10 mouse cellular contexts compared by ENCODE assay signal in the genomic region with DNA sequence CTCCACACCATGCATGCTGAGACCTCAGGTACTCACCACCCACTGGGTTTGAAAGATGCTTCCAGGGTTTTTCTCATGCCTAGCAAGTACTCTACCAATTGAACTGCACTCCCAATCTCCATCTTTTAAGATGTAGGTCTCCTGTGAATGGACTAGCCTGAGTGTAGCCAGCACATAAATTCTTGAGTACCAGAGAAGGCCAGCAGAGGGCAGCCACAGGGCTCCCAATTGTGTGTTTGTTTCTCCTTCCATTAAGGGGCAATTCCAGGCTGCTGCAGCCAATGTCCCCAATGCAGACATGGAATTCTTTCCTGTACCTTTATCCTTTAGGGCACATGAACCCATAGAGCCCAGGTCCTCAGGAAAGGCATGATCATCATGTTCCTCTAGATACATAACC. TPM values are rescaled to one million over a fixed set of nuclear protein-coding genes. Genes with fewer than 3 reads are reported as not detected.
DNase-seq lines count a peak whose midpoint lies in the region; ATAC-seq and TF ChIP-seq lines count a peak whose summit lies in the region.
"Had no signal": no experiment of that assay in that cellular context is flagged by ENCODE, and none has a peak within 500 bp of the region (broad histone marks: within the 10 kb centered on the region; RNA-seq: fewer than 3 reads in every experiment).

No protein-coding gene starts in this region.

- no peak overlapping the region for H3K4me3 ChIP-seq in hindbrain, embryonic 11.5 days (ENCODE audit: low read depth, low read length)
- H3K4me3 ChIP-seq in hindbrain, embryonic 12.5 days, result no peak overlapping the region
- no peak overlapping the region for H3K4me3 ChIP-seq in ES-Bruce4 (ENCODE audit: low read depth, low read length)
- H3K4me3 ChIP-seq in kidney, embryonic 16.5 days (ENCODE audit: low read length), result no peak overlapping the region
- no peak overlapping the region for H3K4me3 ChIP-seq in midbrain, postnatal 0 days (ENCODE audit: low read depth, low read length)
- H3K4me3 ChIP-seq: embryonic facial prominence, embryonic 15.5 days; liver, embryonic 15.5 days had no signal

- no peak overlapping the region for H3K9ac ChIP-seq in hindbrain, embryonic 11.5 days (ENCODE audit: low read depth, low read length)
- H3K9ac ChIP-seq in hindbrain, embryonic 12.5 days, result no peak overlapping the region
- no peak overlapping the region for H3K9ac ChIP-seq in ES-Bruce4 (ENCODE audit: low read depth, poor library complexity, severe bottlenecking)
- no peak overlapping the region for H3K9ac ChIP-seq in kidney, embryonic 16.5 days (replicated peaks; ENCODE audit: low read length)
- H3K9ac ChIP-seq in midbrain, postnatal 0 days (replicated peaks; ENCODE audit: low read length, poor library complexity, severe bottlenecking), result no peak overlapping the region
- H3K9ac ChIP-seq: embryonic facial prominence, embryonic 15.5 days; liver, embryonic 15.5 days had no signal

- no peak overlapping the region for H3K4me2 ChIP-seq in hindbrain, embryonic 11.5 days (replicated peaks; ENCODE audit: low read depth, low read length)
- no peak overlapping the region for H3K4me2 ChIP-seq in hindbrain, embryonic 12.5 days (replicated peaks)
- H3K4me2 ChIP-seq in kidney, embryonic 16.5 days (replicated peaks; ENCODE audit: low read depth, low read length), result no peak overlapping the region
- H3K4me2 ChIP-seq in midbrain, postnatal 0 days (ENCODE audit: low read depth, low read length, poor library complexity, severe bottlenecking), result no peak overlapping the region
- H3K4me2 ChIP-seq: embryonic facial prominence, embryonic 15.5 days; liver, embryonic 15.5 days had no signal

- H3K36me3 ChIP-seq in hindbrain, embryonic 11.5 days (ENCODE audit: control insufficient read depth, insufficient read depth, low read length), result no peaks in the 10 kb centered on the region
- H3K36me3 ChIP-seq in hindbrain, embryonic 12.5 days, result no peaks in the 10 kb centered on the region
- H3K36me3 ChIP-seq in ES-Bruce4 (ENCODE audit: control insufficient read depth, insufficient read depth, low read length, poor library complexity, severe bottlenecking), result no peaks in the 10 kb centered on the region
- no peaks in the 10 kb centered on the region for H3K36me3 ChIP-seq in kidney, embryonic 16.5 days (ENCODE audit: insufficient read depth, low read length)
- H3K36me3 ChIP-seq in midbrain, postnatal 0 days (ENCODE audit: insufficient read depth, low read length), result no peaks in the 10 kb centered on the region
- H3K36me3 ChIP-seq: embryonic facial prominence, embryonic 15.5 days; liver, embryonic 15.5 days had no signal

- peak; percentile 43 for ATAC-seq in hindbrain, embryonic 11.5 days (ENCODE audit: low FRiP score)
- ATAC-seq in hindbrain, embryonic 12.5 days (ENCODE audit: low FRiP score), result no peak
- ATAC-seq in kidney, embryonic 16.5 days (ENCODE audit: low FRiP score, low TSS enrichment), result peak; percentile 63; the same call in 1 of the 2 replicates
- ATAC-seq in midbrain, postnatal 0 days (ENCODE audit: low FRiP score), result no peak

- H3K4me1 ChIP-seq in hindbrain, embryonic 11.5 days (replicated peaks; ENCODE audit: control insufficient read depth, insufficient read depth, low read length), result no peaks in the 10 kb centered on the region
- H3K4me1 ChIP-seq in hindbrain, embryonic 12.5 days, result no peaks in the 10 kb centered on the region
- H3K4me1 ChIP-seq in ES-Bruce4 (ENCODE audit: control insufficient read depth, insufficient read depth, low read length), result no peaks in the 10 kb centered on the region
- H3K4me1 ChIP-seq in kidney, embryonic 16.5 days (ENCODE audit: insufficient read depth, low read length), result no peaks in the 10 kb centered on the region
- H3K4me1 ChIP-seq in midbrain, postnatal 0 days (ENCODE audit: insufficient read depth, low read length), result no peaks in the 10 kb centered on the region
- H3K4me1 ChIP-seq: embryonic facial prominence, embryonic 15.5 days; liver, embryonic 15.5 days had no signal

- no peak for TF ChIP-seq POLR2A in ES-Bruce4 (IDR thresholded peaks at IDR 0.05; ENCODE audit: insufficient read depth, low read length)

- no peak overlapping the region for H3K27ac ChIP-seq in hindbrain, embryonic 11.5 days (ENCODE audit: low read depth, low read length)
- H3K27ac ChIP-seq in hindbrain, embryonic 12.5 days, result no peak overlapping the region
- no peak overlapping the region for H3K27ac ChIP-seq in ES-Bruce4 (ENCODE audit: insufficient read depth, low read length)
- no peak overlapping the region for H3K27ac ChIP-seq in kidney, embryonic 16.5 days (ENCODE audit: low read length)
- no peak overlapping the region for H3K27ac ChIP-seq in midbrain, postnatal 0 days (ENCODE audit: low read depth, low read length)
- H3K27ac ChIP-seq: embryonic facial prominence, embryonic 15.5 days; liver, embryonic 15.5 days had no signal

- no peaks in the 10 kb centered on the region for H3K27me3 ChIP-seq in hindbrain, embryonic 11.5 days (ENCODE audit: control insufficient read depth, insufficient read depth, low read length)
- 0 out of 2 replicates have a peak, but pooled peaks cover 7% of the 10 kb centered on the region for H3K27me3 ChIP-seq in hindbrain, embryonic 12.5 days
- no peaks in the 10 kb centered on the region for H3K27me3 ChIP-seq in ES-Bruce4 (ENCODE audit: control insufficient read depth, insufficient read depth, low read length, poor library complexity, severe bottlenecking)
- no peaks in the 10 kb centered on the region for H3K27me3 ChIP-seq in kidney, embryonic 16.5 days (ENCODE audit: insufficient read depth, low read length)
- H3K27me3 ChIP-seq in midbrain, postnatal 0 days (ENCODE audit: insufficient read depth, low read length), result no peaks in the 10 kb centered on the region
- H3K27me3 ChIP-seq: embryonic facial prominence, embryonic 15.5 days; liver, embryonic 15.5 days had no signal

- no peak for TF ChIP-seq EP300 in ES-Bruce4 (IDR thresholded peaks at IDR 0.05; ENCODE audit: insufficient read depth, low read depth, low read length)

- peak; percentile 72 for DNase-seq in hindbrain, embryonic 11.5 days (ENCODE audit: low spot score)
- peak; percentile 68 for DNase-seq in 3T3-L1 (ENCODE audit: low read depth, low spot score)
- peak; percentile 83 for DNase-seq in embryo, embryonic 10.5 days (ENCODE audit: low spot score)
- DNase-seq in midbrain, postnatal 0 days (ENCODE audit: low spot score), result peak; percentile 65
- no peak for DNase-seq in spleen, adult 12 weeks (ENCODE audit: low spot score)

- peak; percentile 55 for TF ChIP-seq CTCF in ES-Bruce4 (IDR thresholded peaks at IDR 0.05; ENCODE audit: low read depth, low read length)
- peak; percentile 80 for TF ChIP-seq CTCF in midbrain, postnatal 0 days (IDR thresholded peaks at IDR 0.05)

- no peaks in the 10 kb centered on the region for H3K9me3 ChIP-seq in hindbrain, embryonic 11.5 days (ENCODE audit: control insufficient read depth, low read length)
- H3K9me3 ChIP-seq in hindbrain, embryonic 12.5 days (replicated peaks), result no peaks in the 10 kb centered on the region
- H3K9me3 ChIP-seq in ES-Bruce4 (replicated peaks; ENCODE audit: control insufficient read depth, insufficient read depth, low read length, poor library complexity, severe bottlenecking), result no peaks in the 10 kb centered on the region
- no peaks in the 10 kb centered on the region for H3K9me3 ChIP-seq in kidney, embryonic 16.5 days (ENCODE audit: low read length)
- no peaks in the 10 kb centered on the region for H3K9me3 ChIP-seq in midbrain, postnatal 0 days (ENCODE audit: low read length)
- H3K9me3 ChIP-seq: embryonic facial prominence, embryonic 15.5 days; liver, embryonic 15.5 days had no signal

RNA-seq across cellular contexts. Expression of a gene that starts 4.1 kb away (rescaled TPM):
- polyA plus RNA-seq in hindbrain, embryonic 11.5 days (2014; fragmentation: Nextera tagmentation; extraction: Ambion mirVana), result not detected in 2 replicates
- polyA plus RNA-seq in hindbrain, embryonic 12.5 days (2016; fragmentation: Nextera tagmentation; extraction: Ambion mirVana), result not detected in 2 replicates
- not detected in 2 replicates for polyA plus RNA-seq in ES-Bruce4 (2011; ENCODE audit: insufficient read depth, insufficient read length, low read depth, missing spikeins)
- polyA plus RNA-seq in kidney, embryonic 16.5 days (2015; fragmentation: Nextera tagmentation; extraction: Ambion mirVana), result 0.12 TPM in 1 of 2 replicates, not detected in the other
- not detected in 2 replicates for total RNA-seq in midbrain, postnatal 0 days (2014; rRNA removed)
- not detected in 2 replicates for polyA plus RNA-seq in midbrain, postnatal 0 days (2015; fragmentation: Nextera tagmentation; extraction: Ambion mirVana)
- polyA plus RNA-seq: embryonic facial prominence, embryonic 15.5 days had no signal

RNA-seq across cellular contexts. Expression of a gene that starts 7.9 kb away (rescaled TPM):
- polyA plus RNA-seq in hindbrain, embryonic 11.5 days (2014; fragmentation: Nextera tagmentation; extraction: Ambion mirVana), result 0.22 and 0.35 TPM in 2 replicates
- 0.34 TPM in 1 of 2 replicates, not detected in the other for polyA plus RNA-seq in hindbrain, embryonic 12.5 days (2016; fragmentation: Nextera tagmentation; extraction: Ambion mirVana)
- not detected in 2 replicates for polyA plus RNA-seq in ES-Bruce4 (2011; ENCODE audit: insufficient read depth, insufficient read length, low read depth, missing spikeins)
- polyA plus RNA-seq in kidney, embryonic 16.5 days (2015; fragmentation: Nextera tagmentation; extraction: Ambion mirVana), result not detected in 2 replicates
- total RNA-seq in midbrain, postnatal 0 days (2014; rRNA removed), result 0.16 TPM in 1 of 2 replicates, not detected in the other
- polyA plus RNA-seq in midbrain, postnatal 0 days (2015; fragmentation: Nextera tagmentation; extraction: Ambion mirVana), result 0.10 and 0.11 TPM in 2 replicates
- polyA plus RNA-seq: liver, embryonic 15.5 days had no signal

RNA-seq across cellular contexts. Expression of a gene that starts 38.3 kb away (rescaled TPM):
- 9.4 TPM in 2 replicates for polyA plus RNA-seq in hindbrain, embryonic 11.5 days (2014; fragmentation: Nextera tagmentation; extraction: Ambion mirVana)
- 7.9 and 8.6 TPM in 2 replicates for polyA plus RNA-seq in hindbrain, embryonic 12.5 days (2016; fragmentation: Nextera tagmentation; extraction: Ambion mirVana)
- 0.64 and 2.4 TPM in 2 replicates for polyA plus RNA-seq in ES-Bruce4 (2011; ENCODE audit: insufficient read depth, insufficient read length, low read depth, missing spikeins)
- 18.5 and 21.7 TPM in 2 replicates for polyA plus RNA-seq in kidney, embryonic 16.5 days (2015; fragmentation: Nextera tagmentation; extraction: Ambion mirVana)
- total RNA-seq in midbrain, postnatal 0 days (2014; rRNA removed), result 1.8 and 3.3 TPM in 2 replicates
- polyA plus RNA-seq in midbrain, postnatal 0 days (2015; fragmentation: Nextera tagmentation; extraction: Ambion mirVana), result 7.2 and 8.3 TPM in 2 replicates

RNA-seq across cellular contexts. Expression of a gene that starts 38.8 kb away (rescaled TPM):
- not detected in 2 replicates for polyA plus RNA-seq in hindbrain, embryonic 11.5 days (2014; fragmentation: Nextera tagmentation; extraction: Ambion mirVana)
- 0.41 TPM in 1 of 2 replicates, not detected in the other for polyA plus RNA-seq in hindbrain, embryonic 12.5 days (2016; fragmentation: Nextera tagmentation; extraction: Ambion mirVana)
- polyA plus RNA-seq in ES-Bruce4 (2011; ENCODE audit: insufficient read depth, insufficient read length, low read depth, missing spikeins), result 0.37 TPM in 1 of 2 replicates, not detected in the other
- 0.34 and 0.68 TPM in 2 replicates for polyA plus RNA-seq in kidney, embryonic 16.5 days (2015; fragmentation: Nextera tagmentation; extraction: Ambion mirVana)
- total RNA-seq in midbrain, postnatal 0 days (2014; rRNA removed), result 0.11 and 2.3 TPM in 2 replicates
- 1.3 and 2.5 TPM in 2 replicates for polyA plus RNA-seq in midbrain, postnatal 0 days (2015; fragmentation: Nextera tagmentation; extraction: Ambion mirVana)
- polyA plus RNA-seq: liver, embryonic 15.5 days had no signal

Comparison
In these comparisons a context has a peak if more than half of its experiments do, and no peak if none do; other contexts are left out.
1. ATAC-seq: peak in hindbrain, embryonic 11.5 days (single experiment) and kidney, embryonic 16.5 days (single experiment); none in hindbrain, embryonic 12.5 days (single experiment) and midbrain, postnatal 0 days (single experiment).